Mouse (Mus musculus) megakaryocyte-erythroid progenitor cell, adult 5-6 weeks (primary cell): ENCODE data around the gene Tcap. TPM values are rescaled to one million over a fixed set of nuclear protein-coding genes. Genes with fewer than 3 reads are reported as not detected.
"Not testable (repeated sequence)": the region's sequence is repeated elsewhere in the genome, so short reads cannot be mapped to it uniquely, and the experiment has no call there.

Source experiments
- ATAC-seq: replicated peaks from 2 replicates; pipeline ENCODE4 v1.8.0; 2016; ENCODE audit warnings: mild to moderate bottlenecking, inconsistent platforms; ENCODE audit not compliant: severe bottlenecking, poor library complexity, low FRiP score, low TSS enrichment
- total RNA-seq, 2 experiments: library from RNA; stranded (forward) in 1 of 2; stranded (reverse) in 1 of 2; fragments of 200-1000, 215-1000 nt in 1 of 2; fragments of >200 nt in 1 of 2; fragmentation: Nextera tagmentation in 1 of 2; gene quantifications; 2 replicates each; pipeline ENCODE4 v1.2.3; 2014 to 2017

Gene Tcap
- total RNA-seq, 2 experiments from 2014 or later = not detected

- no peak for ATAC-seq
These were observed 6.9 kb upstream of the Tcap start for GRCm38 (mm10) chr11:98376756-98377155.

DNA sequence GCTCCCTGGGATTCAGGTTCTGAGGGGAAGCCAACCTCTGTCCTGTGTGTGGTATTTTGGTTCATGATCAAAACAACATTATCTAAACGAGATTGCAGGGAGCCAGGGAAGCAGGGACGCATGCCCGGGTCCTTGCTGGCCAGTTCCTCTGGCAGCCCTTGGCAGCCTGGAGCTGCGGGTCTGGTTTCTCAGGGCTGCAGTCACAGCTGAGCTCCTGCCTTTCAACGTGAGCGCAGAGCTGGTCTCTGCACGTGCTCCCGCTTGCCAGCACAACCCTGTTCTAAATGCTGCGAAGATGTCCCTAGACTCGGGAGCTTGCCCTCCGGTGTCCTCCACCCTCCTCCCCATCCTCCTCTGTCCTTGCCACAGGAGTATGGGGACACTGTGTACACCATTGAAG lies 5.8 kb upstream of the Tcap start:
- no peak for ATAC-seq

DNA sequence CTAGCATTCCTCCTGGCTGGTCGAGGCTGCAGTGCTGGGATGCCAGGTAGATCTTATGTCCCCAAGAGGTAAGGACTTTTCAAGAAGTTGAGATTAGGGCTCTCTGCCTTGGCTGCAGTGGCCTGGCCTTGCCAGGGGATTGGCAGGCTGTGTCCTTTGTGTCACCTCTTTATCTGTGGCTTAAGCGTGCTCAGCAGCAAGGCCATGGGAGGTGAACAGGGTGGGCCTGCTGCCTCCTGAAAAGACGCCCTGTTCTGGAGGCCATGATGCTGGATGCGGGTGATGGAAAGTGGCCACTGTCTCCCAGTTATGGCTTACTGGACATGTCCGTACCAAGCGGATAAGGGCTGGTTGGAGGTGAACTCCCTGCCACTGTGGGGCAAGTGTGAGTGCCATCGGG lies 4.2 kb upstream of the Tcap start:
- peak; percentile 17; the same call in 1 of the 2 replicates for ATAC-seq

- ATAC-seq = no peak
These were observed 3.5 kb upstream of the Tcap start for GRCm38 (mm10) chr11:98380106-98380505.

DNA sequence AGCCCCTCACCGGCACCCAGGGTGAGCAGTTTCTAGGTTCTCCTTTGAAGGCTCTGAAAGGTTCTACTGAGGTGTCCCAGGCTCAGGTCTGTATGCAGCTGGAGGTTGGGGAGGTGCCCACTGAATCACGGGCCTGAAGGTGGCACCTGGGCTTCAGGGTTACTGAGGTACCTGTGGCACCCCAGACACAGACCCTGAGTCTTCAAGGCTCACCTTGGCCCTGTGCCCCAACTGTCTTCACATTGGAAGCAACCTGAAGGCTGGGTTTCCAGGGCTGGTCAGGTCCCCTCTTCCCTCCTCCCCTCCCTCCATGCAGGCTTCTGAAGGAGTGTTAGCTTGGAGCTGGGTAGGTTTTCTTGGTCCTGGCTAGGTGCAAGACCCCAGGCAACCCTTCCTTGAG lies 2.0 kb upstream of the Tcap start:
- no peak for ATAC-seq

DNA sequence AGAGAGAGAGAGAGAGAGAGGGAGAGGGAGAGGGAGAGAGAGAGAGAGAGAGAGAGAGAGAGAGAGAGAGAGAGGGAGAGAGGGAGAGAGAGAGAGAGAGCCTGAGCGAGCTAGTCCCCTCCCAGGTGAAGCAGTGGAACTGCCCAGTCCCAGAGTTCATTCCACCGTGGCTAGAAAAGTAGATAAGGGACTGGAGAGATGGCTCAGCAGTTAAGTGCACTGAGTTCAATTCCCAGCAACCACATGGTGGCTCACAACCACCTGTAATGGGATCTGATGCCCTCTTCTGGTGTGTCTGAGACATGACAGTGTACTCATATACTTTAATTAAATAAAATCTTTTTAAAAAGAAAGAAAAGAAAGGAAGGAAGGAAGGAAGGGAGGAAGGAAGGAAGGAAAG lies 1.2 kb upstream of the Tcap start:
- ATAC-seq = not testable (repeated sequence)

GRCm38 (mm10) chr11:98384216-98384615 lies 605 bp downstream of the Tcap start:
- no peak for ATAC-seq

- ATAC-seq = no peak
These were observed 1.4 kb downstream of the Tcap start for GRCm38 (mm10) chr11:98384721-98385637.

DNA sequence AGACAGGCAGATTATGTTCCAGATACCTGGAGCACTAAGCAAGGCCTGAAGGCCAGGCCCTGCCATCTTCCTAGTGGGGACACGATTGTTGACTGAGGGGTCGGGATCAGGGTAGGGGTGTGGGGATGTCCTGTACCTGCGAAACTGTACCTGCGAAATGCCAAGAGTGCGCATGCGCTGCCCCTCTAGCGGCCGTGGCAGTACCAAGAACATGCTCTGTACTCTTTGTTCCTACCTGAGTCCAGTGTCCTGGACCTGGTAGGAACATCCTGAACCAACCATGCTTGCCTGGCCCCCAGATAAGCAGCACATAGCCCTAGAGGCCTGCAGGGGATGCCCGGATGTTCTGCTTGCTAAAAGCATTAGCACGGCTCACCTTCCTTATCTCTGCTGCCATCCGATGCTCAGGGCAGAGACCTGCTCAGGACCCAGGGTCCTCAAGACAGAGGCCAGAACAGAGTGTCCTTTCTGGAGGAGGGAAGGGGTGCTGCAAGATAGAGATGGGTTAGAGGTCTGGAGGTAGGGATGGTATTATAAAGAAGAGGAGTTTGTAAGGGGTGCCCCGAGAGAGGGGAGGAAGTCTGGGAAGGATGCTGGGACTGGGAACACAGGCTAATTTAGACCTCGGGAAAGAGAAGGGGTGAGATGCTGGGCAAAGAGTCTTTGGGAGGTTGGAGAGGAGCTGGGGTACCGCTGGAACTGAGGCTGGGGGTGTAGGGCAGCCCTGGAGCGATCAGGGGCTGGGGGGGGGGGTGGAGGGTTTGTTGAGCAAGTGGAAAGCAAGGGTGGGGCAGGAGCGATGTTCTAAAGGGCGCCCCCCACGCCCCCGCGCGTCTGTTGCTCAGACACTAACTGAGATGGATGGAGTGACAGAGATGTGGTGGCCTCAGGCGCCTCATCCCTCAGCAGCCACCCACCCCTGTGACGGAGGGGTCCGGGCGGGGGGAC lies 2.3 kb downstream of the Tcap start, which contains the start of gene Pnmt:
Pnmt (plus strand) TSS at position 813 of the 948 bp plus-strand sequence.
- ATAC-seq = no peak

DNA sequence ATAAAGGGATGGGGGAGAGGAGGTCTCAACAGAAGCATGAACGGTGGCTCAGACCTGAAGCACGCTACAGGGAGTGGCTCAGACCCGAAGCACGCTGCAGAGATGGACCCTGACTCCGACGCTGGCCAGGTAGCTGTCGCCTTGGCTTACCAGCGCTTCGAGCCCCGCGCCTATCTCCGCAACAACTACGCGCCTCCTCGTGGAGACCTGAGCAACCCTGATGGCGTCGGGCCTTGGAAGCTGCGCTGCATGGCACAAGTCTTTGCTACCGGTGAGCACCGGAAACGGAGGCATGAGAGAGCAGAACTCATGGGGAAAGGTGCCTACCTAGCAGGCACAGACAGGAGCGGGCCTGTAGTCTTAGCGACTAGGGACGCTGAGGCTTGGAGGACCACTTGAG lies 3.0 kb downstream of the Tcap start:
- no peak for ATAC-seq

- no peak for ATAC-seq
These were observed 3.5 kb downstream of the Tcap start for GRCm38 (mm10) chr11:98387056-98387577.

- no peak for ATAC-seq
These were observed 4.7 kb downstream of the Tcap start for GRCm38 (mm10) chr11:98388282-98388681.

- ATAC-seq = no peak
These were observed 5.7 kb downstream of the Tcap start for GRCm38 (mm10) chr11:98389221-98389780.

DNA sequence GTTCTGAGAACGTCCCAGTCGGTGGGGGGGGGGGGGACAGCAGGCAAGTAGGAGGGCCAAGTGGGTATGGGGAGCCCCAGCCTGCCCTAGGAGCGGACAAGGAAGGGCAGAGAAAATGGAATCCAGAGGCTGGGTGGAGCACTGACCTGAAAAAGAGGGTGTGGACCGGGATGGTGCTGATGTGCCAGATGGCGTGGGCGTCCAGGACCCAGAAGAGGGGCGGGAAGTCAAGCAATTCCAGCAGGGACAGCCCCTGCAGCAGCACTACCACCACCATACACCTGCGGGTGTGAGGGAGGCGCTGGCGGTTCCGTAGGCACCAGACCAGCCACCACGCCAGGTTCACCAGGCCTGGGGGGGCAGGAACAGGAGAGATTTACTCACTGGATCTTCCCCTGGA lies 6.5 kb downstream of the Tcap start:
- ATAC-seq = no peak

- ATAC-seq = no peak
These were observed 8.4 kb downstream of the Tcap start for GRCm38 (mm10) chr11:98392034-98392433.

GRCm38 (mm10) chr11:98392645-98393044 lies 9.0 kb downstream of the Tcap start:
- ATAC-seq = peak; percentile 56

DNA sequence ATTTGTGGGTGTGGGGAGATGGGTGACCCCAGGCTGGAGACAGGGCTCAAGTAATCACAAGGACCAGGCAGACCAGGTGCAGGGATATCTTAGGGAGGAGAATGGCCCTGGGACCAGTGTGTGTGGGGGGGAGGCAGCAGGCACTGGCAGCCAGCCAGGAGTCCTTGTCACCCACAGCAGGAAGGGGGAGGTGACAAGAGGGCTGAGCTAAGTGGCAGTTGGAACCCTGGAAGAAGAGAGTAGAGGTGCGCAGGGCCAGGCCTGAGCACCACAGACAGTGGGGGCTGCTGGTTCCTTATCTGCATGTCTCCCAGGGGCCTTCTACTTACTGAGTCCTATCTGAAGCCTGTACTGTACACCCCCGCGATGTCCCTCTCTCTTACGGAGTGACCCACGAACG lies 9.7 kb downstream of the Tcap start:
- peak; percentile 73 for ATAC-seq

DNA sequence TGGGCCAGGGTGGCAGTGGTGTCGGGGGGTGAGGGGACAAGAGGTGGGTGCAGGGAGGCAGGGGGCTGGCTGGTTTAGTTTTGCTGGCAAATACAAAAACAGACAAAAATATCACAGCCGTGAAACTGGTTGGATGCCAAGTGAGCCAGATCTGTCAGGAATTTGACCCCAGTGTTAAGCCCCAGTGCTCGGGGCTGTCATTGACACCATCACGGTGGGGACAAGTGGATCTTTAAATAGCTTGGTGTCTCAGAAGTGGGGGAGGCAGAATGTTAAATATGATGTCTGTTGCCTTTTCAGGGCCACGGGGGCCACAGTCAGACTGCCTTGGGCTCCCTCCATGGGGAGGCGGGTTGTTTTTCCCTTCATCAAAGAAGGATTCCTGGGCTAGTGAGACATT lies 10.7 kb downstream of the Tcap start:
- no peak for ATAC-seq

DNA sequence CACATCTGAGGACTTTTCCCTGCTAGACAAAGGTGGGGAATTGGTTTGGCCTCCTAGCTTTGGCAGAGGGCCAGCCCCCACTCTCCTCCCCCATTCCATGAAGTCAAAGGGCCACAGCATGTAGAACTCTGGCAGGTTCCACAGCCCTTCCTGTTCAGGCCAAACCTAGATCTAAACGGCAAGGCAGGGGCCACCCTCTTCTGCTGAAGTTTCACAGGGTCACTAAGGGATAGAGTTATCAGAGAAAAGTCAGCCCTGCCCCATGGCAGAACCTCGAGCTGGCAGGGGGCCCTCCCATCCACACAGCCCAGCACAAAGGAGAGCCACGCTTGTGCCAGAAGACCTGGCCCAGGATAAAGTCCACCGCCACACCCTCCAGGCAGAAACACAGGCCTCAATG lies 11.4 kb downstream of the Tcap start:
- ATAC-seq = peak; percentile 46

GRCm38 (mm10) chr11:98397946-98398345 lies 14.3 kb downstream of the Tcap start:
- ATAC-seq = no peak
